In the genomic region with DNA sequence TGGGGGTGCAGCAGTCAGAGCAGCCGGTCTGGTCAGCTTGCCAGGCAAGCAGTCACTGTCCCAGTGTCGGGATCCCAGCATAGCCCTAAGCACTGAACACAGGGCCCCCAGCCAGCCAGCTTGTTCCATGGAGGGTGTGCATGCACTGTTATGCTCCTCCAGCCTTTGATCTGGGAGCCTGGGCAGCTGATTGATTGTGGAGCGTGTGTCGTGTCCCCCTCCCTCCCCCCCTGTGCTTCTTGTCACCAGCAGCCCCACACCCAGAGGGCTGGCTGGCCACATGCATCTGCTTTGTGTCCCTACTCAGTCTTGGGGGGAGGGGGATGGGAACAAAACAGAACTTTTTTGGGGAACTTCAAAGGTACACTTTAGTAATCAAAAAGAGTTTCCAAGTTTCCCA, we compare ENCODE assay signal across 9 mouse cellular contexts. TPM values are rescaled to one million over a fixed set of nuclear protein-coding genes. Genes with fewer than 3 reads are reported as not detected.
DNase-seq lines count a peak whose midpoint lies in the region; ATAC-seq and TF ChIP-seq lines count a peak whose summit lies in the region.
"Had no signal": no experiment of that assay in that cellular context is flagged by ENCODE, and none has a peak within 500 bp of the region (broad histone marks: within the 10 kb centered on the region; RNA-seq: fewer than 3 reads in every experiment).

No protein-coding gene starts in this region.

- no peak overlapping the region for H3K27ac ChIP-seq in heart, postnatal 0 days (ENCODE audit: low read depth)
- peak overlapping the region; percentile 79 for H3K27ac ChIP-seq in hindbrain, embryonic 10.5 days
- peak overlapping the region; percentile 80 for H3K27ac ChIP-seq in midbrain, embryonic 13.5 days

- H3K27me3 ChIP-seq in heart, postnatal 0 days (ENCODE audit: control insufficient read depth, insufficient read depth, low read length): no peaks in the 10 kb centered on the region
- H3K27me3 ChIP-seq in hindbrain, embryonic 10.5 days (ENCODE audit: insufficient read depth, poor library complexity, severe bottlenecking): no peaks in the 10 kb centered on the region
- H3K27me3 ChIP-seq in midbrain, embryonic 13.5 days: no peaks in the 10 kb centered on the region

- peaks cover 20% of the 10 kb centered on the region for H3K36me3 ChIP-seq in heart, postnatal 0 days (replicated peaks; ENCODE audit: control insufficient read depth, insufficient read depth, low read length)
- H3K36me3 ChIP-seq in hindbrain, embryonic 10.5 days: peaks cover 95% of the 10 kb centered on the region
- peaks cover 70% of the 10 kb centered on the region for H3K36me3 ChIP-seq in midbrain, embryonic 13.5 days

- no peak for TF ChIP-seq CTCF in heart, postnatal 0 days (IDR thresholded peaks at IDR 0.05; ENCODE audit: low read depth)

- DNase-seq in heart, postnatal 0 days (ENCODE audit: low spot score): no peak
- DNase-seq in heart, adult 8-10 months (ENCODE audit: low spot score): no peak
- peak; percentile 72 for DNase-seq in embryo, embryonic 10 days (ENCODE audit: low spot score)
- DNase-seq in hindbrain, embryonic 10.5 days (ENCODE audit: low spot score): peak; percentile 50
- no peak for DNase-seq in MN1 (ENCODE audit: low spot score)
- no peak for DNase-seq in frontal cortex, postnatal 10 days (ENCODE audit: low spot score in 2 of 2)
- DNase-seq: cerebellum, adult 11 months had no signal

- no peak overlapping the region for H3K9ac ChIP-seq in heart, postnatal 0 days (replicated peaks; ENCODE audit: low read depth, low read length)
- H3K9ac ChIP-seq in midbrain, embryonic 13.5 days (replicated peaks): no peak overlapping the region

- H3K4me1 ChIP-seq in heart, postnatal 0 days (ENCODE audit: control insufficient read depth, insufficient read depth): peaks cover 33% of the 10 kb centered on the region
- H3K4me1 ChIP-seq in hindbrain, embryonic 10.5 days (replicated peaks): peaks cover 45% of the 10 kb centered on the region
- peaks cover 20% of the 10 kb centered on the region for H3K4me1 ChIP-seq in midbrain, embryonic 13.5 days (replicated peaks)

- ATAC-seq in heart, postnatal 0 days (ENCODE audit: insufficient read depth, low read depth): peak; percentile 21
- ATAC-seq in midbrain, embryonic 13.5 days: peak; percentile 77
- ATAC-seq in megakaryocyte-erythroid progenitor cell, adult 5-6 weeks (replicated peaks; ENCODE audit: low FRiP score, low TSS enrichment, poor library complexity, severe bottlenecking): no peak

- no peak overlapping the region for H3K4me3 ChIP-seq in heart, postnatal 0 days (ENCODE audit: low read depth, low read length)
- peak overlapping the region; percentile 11; the same call in 1 of the 2 replicates for H3K4me3 ChIP-seq in hindbrain, embryonic 10.5 days
- no peak overlapping the region for H3K4me3 ChIP-seq in midbrain, embryonic 13.5 days (replicated peaks)

- WGBS in heart, postnatal 0 days: 18% methylated on average over 4 of the region's 4 CpGs
- 22% methylated on average over 4 of the region's 4 CpGs for WGBS in hindbrain, embryonic 10.5 days
- 28% methylated on average over 4 of the region's 4 CpGs for WGBS in midbrain, embryonic 13.5 days

- H3K9me3 ChIP-seq in heart, postnatal 0 days (replicated peaks; ENCODE audit: control insufficient read depth, low read length): no peaks in the 10 kb centered on the region
- no peaks in the 10 kb centered on the region; the same call in 1 of the 2 replicates for H3K9me3 ChIP-seq in hindbrain, embryonic 10.5 days
- H3K9me3 ChIP-seq in midbrain, embryonic 13.5 days: no peaks in the 10 kb centered on the region

- no peak overlapping the region for H3K4me2 ChIP-seq in heart, postnatal 0 days (ENCODE audit: low read depth, low read length)
- no peak overlapping the region for H3K4me2 ChIP-seq in midbrain, embryonic 13.5 days (replicated peaks)

- TF ChIP-seq EP300 in heart, postnatal 0 days (IDR thresholded peaks at IDR 0.05; ENCODE audit: low read depth): no peak

RNA-seq across cellular contexts. Expression of gene Cenpx, which starts 18.4 kb away (rescaled TPM):
- total RNA-seq in heart, postnatal 0 days (2014; rRNA removed; ENCODE audit: low replicate concordance): 68.7 and 115 TPM in 2 replicates
- polyA plus RNA-seq in heart, postnatal 0 days (2015; fragmentation: Nextera tagmentation; extraction: Ambion mirVana): 102 and 114 TPM in 2 replicates
- total RNA-seq in heart, adult 8-10 months (2022): 10 to 100 TPM; 33.2 to 42.8 (median 39.6) TPM
- polyA plus RNA-seq in hindbrain, embryonic 10.5 days (2016; fragmentation: Nextera tagmentation; extraction: Ambion mirVana): 129 and 137 TPM in 2 replicates
- 99.9 and 112 TPM in 2 replicates for polyA plus RNA-seq in midbrain, embryonic 13.5 days (2015; fragmentation: Nextera tagmentation; extraction: Ambion mirVana)
- total RNA-seq in megakaryocyte-erythroid progenitor cell, adult 5-6 weeks (2014; fragmentation: Nextera tagmentation): 132 and 157 TPM in 2 replicates
- total RNA-seq in megakaryocyte-erythroid progenitor cell, adult 5-6 weeks (2017): 95.0 and 99.4 TPM in 2 replicates

RNA-seq across cellular contexts. Expression of gene Lrrc45, which starts 18.5 kb away (rescaled TPM):
- 11.9 and 28.3 TPM in 2 replicates for total RNA-seq in heart, postnatal 0 days (2014; rRNA removed; ENCODE audit: low replicate concordance)
- polyA plus RNA-seq in heart, postnatal 0 days (2015; fragmentation: Nextera tagmentation; extraction: Ambion mirVana): 12.4 and 14.2 TPM in 2 replicates
- total RNA-seq in heart, adult 8-10 months (2022): 1 to 10 TPM; 2.9 to 6.0 (median 4.6) TPM
- polyA plus RNA-seq in hindbrain, embryonic 10.5 days (2016; fragmentation: Nextera tagmentation; extraction: Ambion mirVana): 55.8 and 57.7 TPM in 2 replicates
- 60.6 and 71.8 TPM in 2 replicates for polyA plus RNA-seq in midbrain, embryonic 13.5 days (2015; fragmentation: Nextera tagmentation; extraction: Ambion mirVana)
- total RNA-seq in megakaryocyte-erythroid progenitor cell, adult 5-6 weeks (2014; fragmentation: Nextera tagmentation): 25.3 and 34.4 TPM in 2 replicates
- 37.0 and 38.1 TPM in 2 replicates for total RNA-seq in megakaryocyte-erythroid progenitor cell, adult 5-6 weeks (2017)

RNA-seq across cellular contexts. Expression of gene Aspscr1, which starts 22.4 kb away (rescaled TPM):
- total RNA-seq in heart, postnatal 0 days (2014; rRNA removed; ENCODE audit: low replicate concordance): 88.8 and 146 TPM in 2 replicates
- polyA plus RNA-seq in heart, postnatal 0 days (2015; fragmentation: Nextera tagmentation; extraction: Ambion mirVana): 86.3 and 87.9 TPM in 2 replicates
- 10 to 100 TPM; 37.3 to 44.3 (median 41.5) TPM for total RNA-seq in heart, adult 8-10 months (2022)
- polyA plus RNA-seq in hindbrain, embryonic 10.5 days (2016; fragmentation: Nextera tagmentation; extraction: Ambion mirVana): 147 and 178 TPM in 2 replicates
- 149 and 154 TPM in 2 replicates for polyA plus RNA-seq in midbrain, embryonic 13.5 days (2015; fragmentation: Nextera tagmentation; extraction: Ambion mirVana)
- total RNA-seq in megakaryocyte-erythroid progenitor cell, adult 5-6 weeks (2014; fragmentation: Nextera tagmentation): 79.5 and 108 TPM in 2 replicates
- 15.5 and 52.7 TPM in 2 replicates for total RNA-seq in megakaryocyte-erythroid progenitor cell, adult 5-6 weeks (2017)

RNA-seq across cellular contexts. Expression of gene Rac3, which starts 26.1 kb away (rescaled TPM):
- 9.2 and 12.6 TPM in 2 replicates for total RNA-seq in heart, postnatal 0 days (2014; rRNA removed; ENCODE audit: low replicate concordance)
- polyA plus RNA-seq in heart, postnatal 0 days (2015; fragmentation: Nextera tagmentation; extraction: Ambion mirVana): 1.4 and 1.8 TPM in 2 replicates
- total RNA-seq in heart, adult 8-10 months (2022): 1 to 10 TPM in 2 of 4 experiments, under 1 TPM in 2; 0.69 to 2.0 (median 1.4) TPM
- 31.0 and 58.2 TPM in 2 replicates for polyA plus RNA-seq in hindbrain, embryonic 10.5 days (2016; fragmentation: Nextera tagmentation; extraction: Ambion mirVana)
- polyA plus RNA-seq in midbrain, embryonic 13.5 days (2015; fragmentation: Nextera tagmentation; extraction: Ambion mirVana): 206 and 218 TPM in 2 replicates
- total RNA-seq in megakaryocyte-erythroid progenitor cell, adult 5-6 weeks (2014; fragmentation: Nextera tagmentation): 1.6 and 2.9 TPM in 2 replicates
- total RNA-seq in megakaryocyte-erythroid progenitor cell, adult 5-6 weeks (2017): not detected in 2 replicates

RNA-seq across cellular contexts. Expression of gene Dcxr, which starts 31.9 kb away (rescaled TPM):
- total RNA-seq in heart, postnatal 0 days (2014; rRNA removed; ENCODE audit: low replicate concordance): 5.0 and 10.5 TPM in 2 replicates
- 8.6 and 8.7 TPM in 2 replicates for polyA plus RNA-seq in heart, postnatal 0 days (2015; fragmentation: Nextera tagmentation; extraction: Ambion mirVana)
- total RNA-seq in heart, adult 8-10 months (2022): 10 to 100 TPM; 12.6 to 20.8 (median 16.1) TPM
- polyA plus RNA-seq in hindbrain, embryonic 10.5 days (2016; fragmentation: Nextera tagmentation; extraction: Ambion mirVana): 17.9 and 19.8 TPM in 2 replicates
- 6.5 and 7.3 TPM in 2 replicates for polyA plus RNA-seq in midbrain, embryonic 13.5 days (2015; fragmentation: Nextera tagmentation; extraction: Ambion mirVana)
- 12.7 and 14.9 TPM in 2 replicates for total RNA-seq in megakaryocyte-erythroid progenitor cell, adult 5-6 weeks (2014; fragmentation: Nextera tagmentation)
- 6.2 and 10.2 TPM in 2 replicates for total RNA-seq in megakaryocyte-erythroid progenitor cell, adult 5-6 weeks (2017)

Comparison
In these comparisons a context has a peak if more than half of its experiments do, and no peak if none do; other contexts are left out.
1. DNase-seq: peak in embryo, embryonic 10 days (single experiment) and hindbrain, embryonic 10.5 days (single experiment); none in heart, postnatal 0 days (single experiment), heart, adult 8-10 months (single experiment), MN1 (single experiment) and frontal cortex, postnatal 10 days (0 of 2).